Mouse (Mus musculus): ENCODE measurements around the gene Bcl2l2. TPM values are rescaled to one million over a fixed set of nuclear protein-coding genes. Genes with fewer than 3 reads are reported as not detected.

Gene Bcl2l2
- polyA plus RNA-seq, 1 experiment from 2014 or later: 3.4 TPM

- peak within 1 kb of the TSS; percentile 91 for H3K27ac ChIP-seq
- peak within 1 kb of the TSS; percentile 93 for H3K4me2 ChIP-seq
- WGBS: 3% methylated on average over 57 of the region's 57 CpGs
- H3K27me3 ChIP-seq: peaks cover 15% of the 10 kb centered on the region
- H3K9ac ChIP-seq: peak within 1 kb of the TSS; percentile 72
- ATAC-seq (replicated peaks; ENCODE audit: insufficient number of reproducible peaks, insufficient read depth, low FRiP score, low read depth): peak; percentile 51
- peaks cover 5% of the 10 kb centered on the region for H3K36me3 ChIP-seq
- H3K9me3 ChIP-seq (replicated peaks): no peaks in the 10 kb centered on the region
- H3K4me3 ChIP-seq: peak within 1 kb of the TSS; percentile 59
- peaks cover 46% of the 10 kb centered on the region for H3K4me1 ChIP-seq (replicated peaks)
Observed at GRCm38 (mm10) chr14:54925349-54926342, 42.5 kb downstream of the Bcl2l2 start, which contains the start of gene Efs. Gene Efs (minus strand): TSS chr14:54926126.

- under 1% methylated on average over 52 of the region's 58 CpGs for WGBS
- H3K36me3 ChIP-seq: no peaks in the 10 kb centered on the region
- no peaks in the 10 kb centered on the region for H3K9me3 ChIP-seq (replicated peaks)
- H3K9ac ChIP-seq: peak overlapping the region; percentile 72
- peaks cover 46% of the 10 kb centered on the region for H3K4me1 ChIP-seq (replicated peaks)
- peak; percentile 67 for ATAC-seq (replicated peaks; ENCODE audit: insufficient number of reproducible peaks, insufficient read depth, low FRiP score, low read depth)
- H3K4me2 ChIP-seq: peak overlapping the region; percentile 93
- peak overlapping the region; percentile 59 for H3K4me3 ChIP-seq
- H3K27ac ChIP-seq: peak overlapping the region; percentile 91
- peaks cover 15% of the 10 kb centered on the region for H3K27me3 ChIP-seq
Observed at GRCm38 (mm10) chr14:54926401-54927158, 43.4 kb downstream of the Bcl2l2 start.

- ATAC-seq (replicated peaks; ENCODE audit: insufficient number of reproducible peaks, insufficient read depth, low FRiP score, low read depth): no peak
- 41% methylated on average over 7 of the region's 7 CpGs for WGBS
- Histone ChIP-seq H3K36me3 (no peaks in the 10 kb centered on the region), H3K9ac (peak overlapping the region; percentile 72; the same call in 1 of the 2 replicates), H3K27ac (peak overlapping the region; percentile 91), H3K4me2 (peak overlapping the region; percentile 93), H3K4me3 (peak overlapping the region; percentile 59; the same call in 1 of the 2 replicates), H3K27me3 (peaks cover 15% of the 10 kb centered on the region), H3K4me1 (replicated peaks) (peaks cover 46% of the 10 kb centered on the region), H3K9me3 (replicated peaks) (no peaks in the 10 kb centered on the region)
Observed at GRCm38 (mm10) chr14:54927296-54927695, 44.1 kb downstream of the Bcl2l2 start.

- no peak for ATAC-seq (replicated peaks; ENCODE audit: insufficient number of reproducible peaks, insufficient read depth, low FRiP score, low read depth)
- H3K27ac ChIP-seq: no peak overlapping the region
- WGBS: 49% methylated on average over 5 of the region's 5 CpGs
- no peak overlapping the region for H3K4me2 ChIP-seq
- H3K9me3 ChIP-seq (replicated peaks): no peaks in the 10 kb centered on the region
- H3K36me3 ChIP-seq: no peaks in the 10 kb centered on the region
- peaks cover 39% of the 10 kb centered on the region for H3K4me1 ChIP-seq (replicated peaks)
- H3K27me3 ChIP-seq: peaks cover 15% of the 10 kb centered on the region
- H3K4me3 ChIP-seq: no peak overlapping the region
- H3K9ac ChIP-seq: no peak overlapping the region
Observed at GRCm38 (mm10) chr14:54929801-54930200, 46.6 kb downstream of the Bcl2l2 start.

- ATAC-seq (replicated peaks; ENCODE audit: insufficient number of reproducible peaks, insufficient read depth, low FRiP score, low read depth): no peak
- WGBS: 24% methylated on average over 2 of the region's 2 CpGs
- Histone ChIP-seq H3K4me3 (no peak overlapping the region), H3K36me3 (no peaks in the 10 kb centered on the region), H3K27me3 (peaks cover 15% of the 10 kb centered on the region), H3K27ac (no peak overlapping the region), H3K4me1 (replicated peaks) (peaks cover 33% of the 10 kb centered on the region), H3K9me3 (replicated peaks) (no peaks in the 10 kb centered on the region), H3K9ac (no peak overlapping the region), H3K4me2 (no peak overlapping the region)
Observed at GRCm38 (mm10) chr14:54930431-54930830, 47.3 kb downstream of the Bcl2l2 start.

GRCm38 (mm10) chr14:54932645-54933150 lies 49.5 kb downstream of the Bcl2l2 start, which contains the start of gene Il25:
Gene Il25 (plus strand): TSS chr14:54932695.
- no peak within 1 kb of the TSS for H3K27ac ChIP-seq
- no peak within 1 kb of the TSS for H3K9ac ChIP-seq
- no peaks in the 10 kb centered on the region for H3K9me3 ChIP-seq (replicated peaks)
- H3K27me3 ChIP-seq: peaks cover 6% of the 10 kb centered on the region
- H3K4me2 ChIP-seq: no peak within 1 kb of the TSS
- no peaks in the 10 kb centered on the region for H3K36me3 ChIP-seq
- H3K4me1 ChIP-seq (replicated peaks): peaks cover 24% of the 10 kb centered on the region
- no peak for ATAC-seq (replicated peaks; ENCODE audit: insufficient number of reproducible peaks, insufficient read depth, low FRiP score, low read depth)
- H3K4me3 ChIP-seq: no peak within 1 kb of the TSS
- WGBS: 34% methylated on average over 6 of the region's 6 CpGs

- no peaks in the 10 kb centered on the region; the same call in 1 of the 2 replicates for H3K27me3 ChIP-seq
- no peak within 1 kb of the TSS for H3K4me2 ChIP-seq
- H3K4me1 ChIP-seq (replicated peaks): peaks cover 13% of the 10 kb centered on the region
- H3K36me3 ChIP-seq: peaks cover 3% of the 10 kb centered on the region; the same call in 1 of the 2 replicates
- ATAC-seq (replicated peaks; ENCODE audit: insufficient number of reproducible peaks, insufficient read depth, low FRiP score, low read depth): no peak
- no peak within 1 kb of the TSS for H3K4me3 ChIP-seq
- peak within 1 kb of the TSS; percentile 43 for H3K27ac ChIP-seq
- no peaks in the 10 kb centered on the region for H3K9me3 ChIP-seq (replicated peaks)
- WGBS: 21% methylated on average over 8 of the region's 8 CpGs
- no peak within 1 kb of the TSS for H3K9ac ChIP-seq
Observed at GRCm38 (mm10) chr14:54935904-54936830, 53.0 kb downstream of the Bcl2l2 start, which contains the start of gene Cmtm5. Gene Cmtm5 (plus strand): TSS chr14:54936261.

- Histone ChIP-seq H3K4me1 (replicated peaks) (peaks cover 13% of the 10 kb centered on the region), H3K9ac (no peak overlapping the region), H3K4me3 (no peak overlapping the region), H3K36me3 (peaks cover 9% of the 10 kb centered on the region; the same call in 1 of the 2 replicates), H3K27ac (peak overlapping the region; percentile 43), H3K9me3 (replicated peaks) (no peaks in the 10 kb centered on the region), H3K27me3 (no peaks in the 10 kb centered on the region; the same call in 1 of the 2 replicates), H3K4me2 (no peak overlapping the region)
- no peak for ATAC-seq (replicated peaks; ENCODE audit: insufficient number of reproducible peaks, insufficient read depth, low FRiP score, low read depth)
- 35% methylated on average over 6 of the region's 6 CpGs for WGBS
Observed at GRCm38 (mm10) chr14:54936831-54937160, 53.6 kb downstream of the Bcl2l2 start.

- H3K9me3 ChIP-seq (replicated peaks): no peaks in the 10 kb centered on the region
- no peak for ATAC-seq (replicated peaks; ENCODE audit: insufficient number of reproducible peaks, insufficient read depth, low FRiP score, low read depth)
- no peaks in the 10 kb centered on the region; the same call in 1 of the 2 replicates for H3K27me3 ChIP-seq
- peaks cover 13% of the 10 kb centered on the region for H3K4me1 ChIP-seq (replicated peaks)
- 68% methylated on average over 16 of the region's 16 CpGs for WGBS
- 0 out of 2 replicates have a peak overlapping the region, but pooled peaks have one; percentile 4 for H3K27ac ChIP-seq
- peaks cover 17% of the 10 kb centered on the region; the same call in 1 of the 2 replicates for H3K36me3 ChIP-seq
- H3K9ac ChIP-seq: no peak overlapping the region
- H3K4me2 ChIP-seq: no peak overlapping the region
- H3K4me3 ChIP-seq: no peak overlapping the region
Observed at GRCm38 (mm10) chr14:54937361-54938182, 54.4 kb downstream of the Bcl2l2 start.

Measured in heart, embryonic 15.5 days (tissue).